Mouse (Mus musculus) fibroblast of lung, adult 2 months (primary cell): ENCODE data around the gene Foxj1.

ENCODE experiments used
- DNase-seq: peaks from one replicate; pipeline ENCODE4 v3.0.0-alpha.2; 2011; ENCODE audit warnings: low read depth

Foxj1 gene

GRCm38 (mm10) chr11:116342069-116342791 lies 7.0 kb upstream of the Foxj1 start:
- no peak for DNase-seq

GRCm38 (mm10) chr11:116337531-116337930 lies 2.3 kb upstream of the Foxj1 start:
- no peak for DNase-seq

DNA sequence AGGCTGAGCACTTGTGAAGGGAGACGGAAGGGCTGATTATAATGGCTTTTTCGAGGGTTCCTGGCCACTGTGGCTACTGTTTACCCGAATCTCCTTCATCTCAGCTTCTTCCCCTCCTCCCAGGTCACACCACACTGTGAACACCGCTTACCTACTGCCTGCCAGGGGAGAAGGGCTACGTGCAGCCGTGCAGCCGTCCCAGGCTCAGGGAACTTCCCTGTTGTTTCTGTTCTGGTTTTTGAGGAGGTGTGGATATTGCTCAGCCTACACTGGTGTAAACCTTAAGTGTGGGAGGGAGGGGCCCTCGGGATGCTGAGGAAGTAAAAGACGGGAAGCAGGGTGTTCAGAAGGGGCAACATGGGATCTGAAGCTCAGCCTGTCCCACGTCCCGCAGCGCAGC lies 1.8 kb upstream of the Foxj1 start:
- DNase-seq = no peak

DNA sequence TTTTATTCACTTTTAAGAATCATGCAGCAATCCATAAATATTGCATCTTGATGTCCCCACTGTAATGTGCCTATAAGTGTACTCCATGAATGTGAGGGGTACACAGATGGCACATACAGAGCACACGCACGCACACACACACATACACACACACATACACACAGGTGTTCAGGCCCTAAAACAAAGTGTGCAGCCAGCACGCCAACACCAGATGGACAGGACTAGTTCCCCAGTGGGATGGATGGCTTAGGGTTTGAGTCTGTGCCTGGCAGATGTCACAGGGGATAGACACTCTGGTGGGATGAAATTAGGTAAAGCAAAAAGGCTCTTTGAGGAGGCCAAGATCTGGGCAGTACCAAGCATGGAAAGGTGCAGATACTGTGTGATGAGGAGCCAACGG lies 1.2 kb upstream of the Foxj1 start:
- no peak for DNase-seq

DNA sequence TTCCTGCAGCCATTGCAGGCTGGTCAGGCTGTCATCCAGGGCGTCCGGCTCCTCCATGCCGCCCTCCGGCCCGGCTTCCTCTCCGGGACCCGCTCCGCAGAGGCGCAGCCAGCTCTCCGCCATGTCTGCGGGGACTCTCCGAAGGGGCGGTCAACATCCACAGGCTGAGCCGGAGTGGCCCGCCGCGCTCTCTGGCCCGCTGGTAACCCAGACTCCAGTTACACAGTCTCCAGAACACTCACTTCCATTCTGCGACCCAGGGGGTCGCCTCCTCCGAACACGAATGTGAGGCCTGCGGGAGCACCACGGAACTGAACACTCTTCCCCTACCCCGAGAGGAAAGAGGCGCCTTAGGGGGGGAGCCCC lies 799 bp downstream of the Foxj1 start:
- no peak for DNase-seq

DNA sequence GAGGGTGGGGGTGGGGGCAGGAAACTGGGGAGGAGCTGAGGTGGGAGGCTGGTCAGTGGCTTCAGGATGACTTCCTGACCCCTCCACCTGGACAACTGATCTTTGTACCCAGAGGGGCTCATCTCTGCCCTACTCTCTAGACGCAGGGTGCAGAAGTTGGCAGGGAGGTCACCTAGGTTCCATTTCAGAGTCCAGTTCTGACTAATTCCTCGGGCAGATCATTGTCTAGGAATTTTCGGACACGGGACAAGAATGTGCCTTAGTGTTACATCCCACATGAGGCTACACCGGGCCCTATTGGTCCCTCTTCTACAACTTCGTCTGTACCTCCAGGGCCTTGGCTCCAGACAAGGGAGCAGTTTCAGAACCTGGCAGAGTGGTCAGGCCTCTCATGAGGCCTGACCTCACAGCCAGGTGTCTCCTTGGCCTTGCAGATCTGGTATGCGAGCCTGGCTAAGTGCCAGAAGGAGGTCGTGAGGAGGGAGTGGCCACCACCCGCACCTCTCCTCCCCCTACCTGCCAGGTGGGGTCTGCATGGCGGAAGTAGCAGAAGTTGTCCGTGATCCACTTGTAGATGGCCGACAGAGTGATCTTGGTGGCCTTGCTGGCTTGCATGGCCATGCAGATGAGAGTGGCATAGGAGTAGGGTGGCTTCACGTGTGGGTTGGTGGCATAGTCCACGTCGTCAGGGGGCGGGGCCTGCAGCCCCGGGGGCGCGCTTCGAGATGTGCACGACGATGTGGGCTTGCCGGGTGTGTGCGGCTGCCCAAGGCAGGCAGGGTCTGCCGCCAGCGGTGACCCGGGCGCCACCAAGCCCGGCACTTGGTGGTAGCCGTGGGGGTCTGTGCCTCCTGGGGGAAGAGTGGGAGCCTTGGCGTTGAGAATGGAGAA lies 1.4 kb downstream of the Foxj1 start:
- DNase-seq = no peak

- DNase-seq = no peak
Observed at GRCm38 (mm10) chr11:116332983-116333270, 2.3 kb downstream of the Foxj1 start.

DNA sequence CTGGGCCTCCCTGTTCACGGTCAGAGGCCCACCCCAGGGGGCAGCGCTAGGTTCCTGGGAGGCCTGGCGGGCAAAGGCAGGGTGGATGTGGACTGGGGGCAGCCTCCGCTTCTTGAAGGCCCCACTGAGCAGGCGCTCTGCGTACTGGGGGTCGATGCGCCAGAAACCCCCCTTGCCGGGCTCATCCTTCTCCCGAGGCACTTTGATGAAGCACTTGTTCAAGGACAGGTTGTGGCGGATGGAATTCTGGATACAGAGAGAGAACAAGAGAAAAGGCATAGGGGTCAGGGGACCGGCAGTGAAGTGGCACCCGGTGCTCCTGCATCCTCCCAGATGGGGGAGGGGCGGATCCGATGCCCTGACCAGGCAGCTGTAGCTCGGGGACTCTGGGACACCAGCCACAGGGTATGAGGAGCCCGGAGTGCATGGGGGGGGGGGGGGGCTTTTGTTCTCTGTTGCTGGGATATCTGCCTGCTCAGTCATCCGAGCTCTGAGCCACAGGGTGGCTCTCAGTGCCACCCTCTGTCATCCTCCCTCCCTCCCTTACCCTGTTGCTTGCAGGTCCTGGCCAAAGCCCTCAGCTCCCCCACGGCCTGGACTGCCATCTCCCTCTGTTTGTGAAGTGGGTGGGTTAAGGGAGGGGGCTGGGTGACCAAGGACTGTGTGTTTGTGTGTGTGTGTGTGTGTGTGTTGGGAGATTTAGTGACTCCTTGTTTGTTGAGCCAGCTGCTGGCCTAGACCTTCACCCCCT lies 2.8 kb downstream of the Foxj1 start:
- no peak for DNase-seq

DNA sequence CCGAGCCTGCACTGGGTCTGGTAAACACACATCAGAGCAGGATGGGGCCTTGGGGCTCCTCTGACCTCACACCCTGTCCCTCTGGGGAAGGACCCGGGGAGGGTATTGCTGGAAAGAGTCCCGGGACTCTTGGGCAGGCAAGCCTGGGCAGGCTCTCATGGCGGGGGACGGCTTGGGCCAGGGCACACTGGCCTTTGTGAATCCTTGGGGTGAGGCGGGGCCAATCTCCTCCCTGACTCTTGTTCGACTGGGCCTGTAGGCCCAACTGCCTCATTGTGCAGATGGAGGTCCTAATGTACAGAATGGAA lies 5.0 kb downstream of the Foxj1 start:
- no peak for DNase-seq

DNA sequence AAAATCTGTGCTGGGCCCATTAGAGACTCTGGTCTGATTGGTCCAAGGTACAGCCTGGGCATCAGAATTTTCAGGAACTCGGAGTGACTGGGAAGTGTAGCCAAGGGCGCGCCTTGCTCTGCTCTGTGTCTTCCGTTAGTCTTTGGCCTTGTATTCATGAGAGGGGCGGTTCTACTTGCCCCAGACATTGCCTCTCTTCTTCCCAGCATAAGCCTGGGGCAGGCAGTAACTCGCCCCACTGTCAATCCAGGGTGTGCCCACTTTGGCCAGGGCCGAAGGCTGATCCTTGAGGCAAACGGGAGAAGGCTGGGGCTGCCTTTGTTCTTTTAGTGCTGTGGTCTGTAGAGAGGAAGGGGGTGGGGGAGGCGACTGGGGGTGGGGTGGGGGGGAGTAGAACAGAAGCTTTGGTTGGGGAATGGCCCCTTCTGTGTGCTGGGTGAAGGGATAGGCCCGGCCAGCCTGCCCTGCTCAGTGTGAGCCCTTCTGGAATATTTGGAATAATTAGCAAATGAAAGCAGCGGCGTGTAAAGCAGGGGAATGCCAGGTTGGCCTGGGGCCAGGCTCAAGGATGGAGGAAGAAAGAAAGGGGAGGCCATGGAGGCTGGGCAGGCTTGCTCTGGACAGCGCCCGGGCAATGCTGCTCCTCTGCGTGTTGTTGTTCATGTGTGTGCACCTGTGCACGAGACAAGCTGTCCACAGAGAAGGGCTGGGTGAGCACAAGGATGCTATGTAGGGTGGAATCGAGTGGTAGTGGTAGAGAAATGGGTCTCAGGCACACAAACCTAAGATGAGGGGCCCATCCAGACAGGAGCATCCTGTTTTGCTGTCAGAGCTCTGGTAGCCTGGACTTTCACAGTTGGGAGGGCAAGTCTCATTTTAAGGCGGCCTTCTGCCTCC lies 5.6 kb downstream of the Foxj1 start:
- no peak for DNase-seq

- no peak for DNase-seq
Observed at GRCm38 (mm10) chr11:116326963-116327603, 8.1 kb downstream of the Foxj1 start.

DNA sequence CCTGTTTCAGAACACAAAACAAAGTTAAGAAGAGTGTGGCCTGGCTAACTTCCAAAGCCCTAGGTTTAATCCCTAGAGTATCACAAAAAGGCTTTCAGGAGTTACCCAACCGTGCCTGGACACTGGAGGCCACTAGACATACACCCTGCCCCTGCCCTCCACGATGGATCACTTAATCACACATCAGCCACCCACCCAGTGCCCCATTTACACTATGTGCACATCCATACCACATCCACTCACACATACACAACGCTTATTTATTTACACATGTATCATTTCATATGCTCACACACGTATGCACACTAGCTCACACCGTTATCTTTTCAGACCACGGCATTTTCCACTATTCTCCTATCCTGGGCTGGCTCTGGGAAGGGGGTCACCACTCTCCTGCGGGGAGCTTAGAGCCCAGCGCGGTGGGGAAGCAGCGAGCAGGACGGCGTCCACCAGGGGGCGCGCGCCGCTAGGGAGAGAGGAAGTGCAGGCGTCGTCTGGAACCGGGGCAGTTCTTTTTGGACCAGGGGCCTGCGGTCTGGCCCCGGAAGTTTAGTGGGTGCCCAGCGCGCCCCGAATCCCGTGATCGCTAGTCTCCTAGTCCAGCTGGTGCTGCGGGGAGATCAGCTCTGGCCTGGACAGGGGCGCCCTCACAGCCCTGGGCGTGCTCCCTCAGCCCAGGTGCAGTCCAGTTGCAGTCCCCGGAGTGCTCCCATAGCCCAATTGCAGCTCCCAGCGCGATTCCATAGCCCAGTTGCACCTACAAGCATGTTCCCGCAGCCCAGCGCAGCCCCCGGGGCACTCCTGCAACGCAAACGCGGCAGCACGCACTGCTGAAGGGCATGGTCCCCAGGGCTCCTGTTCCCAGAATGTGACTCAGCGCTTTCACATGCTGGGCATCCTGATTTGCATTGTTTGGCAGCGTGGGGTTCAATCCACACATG lies 16.2 kb downstream of the Foxj1 start:
- DNase-seq = no peak

GRCm38 (mm10) chr11:116312359-116312758 lies 22.8 kb downstream of the Foxj1 start:
- no peak for DNase-seq

DNA sequence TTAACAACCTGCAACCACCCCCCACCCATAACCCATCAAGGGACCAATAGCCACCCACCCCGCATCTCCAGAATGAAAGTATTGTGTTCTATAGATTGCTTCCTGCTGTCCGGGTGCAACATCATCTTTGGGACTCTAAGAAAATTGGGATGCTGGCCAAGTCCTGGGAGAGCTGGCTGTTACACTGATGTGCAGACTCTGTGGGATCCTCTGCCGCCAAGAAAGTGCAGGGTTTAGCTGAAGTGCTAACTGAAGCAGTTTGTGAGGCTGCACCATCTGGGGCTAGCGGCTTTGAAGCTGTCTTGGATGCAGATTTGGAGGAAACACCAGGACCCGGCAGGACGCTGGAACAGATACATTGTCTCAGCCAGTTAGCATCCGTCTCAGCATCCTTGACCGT lies 24.0 kb downstream of the Foxj1 start:
- DNase-seq = no peak

DNA sequence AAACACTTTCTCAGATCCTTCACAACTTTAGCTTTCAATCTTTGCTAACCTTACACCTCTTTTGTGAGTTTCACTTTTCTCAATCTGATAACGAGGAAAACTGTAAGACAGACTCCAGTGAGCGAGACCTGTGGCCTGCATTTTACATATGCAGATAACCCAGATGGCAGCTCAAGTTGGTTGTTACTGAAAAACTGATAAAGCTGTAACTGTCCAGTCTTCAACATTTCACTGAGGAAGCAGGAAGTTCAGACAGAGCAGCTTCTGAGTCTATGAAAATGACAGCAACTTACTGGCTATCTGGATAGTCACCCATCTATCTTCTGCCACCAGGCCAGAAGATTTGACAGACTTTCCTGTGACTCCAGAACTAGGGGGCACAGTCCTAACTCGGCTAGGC lies 25.6 kb downstream of the Foxj1 start:
- DNase-seq = no peak

DNA sequence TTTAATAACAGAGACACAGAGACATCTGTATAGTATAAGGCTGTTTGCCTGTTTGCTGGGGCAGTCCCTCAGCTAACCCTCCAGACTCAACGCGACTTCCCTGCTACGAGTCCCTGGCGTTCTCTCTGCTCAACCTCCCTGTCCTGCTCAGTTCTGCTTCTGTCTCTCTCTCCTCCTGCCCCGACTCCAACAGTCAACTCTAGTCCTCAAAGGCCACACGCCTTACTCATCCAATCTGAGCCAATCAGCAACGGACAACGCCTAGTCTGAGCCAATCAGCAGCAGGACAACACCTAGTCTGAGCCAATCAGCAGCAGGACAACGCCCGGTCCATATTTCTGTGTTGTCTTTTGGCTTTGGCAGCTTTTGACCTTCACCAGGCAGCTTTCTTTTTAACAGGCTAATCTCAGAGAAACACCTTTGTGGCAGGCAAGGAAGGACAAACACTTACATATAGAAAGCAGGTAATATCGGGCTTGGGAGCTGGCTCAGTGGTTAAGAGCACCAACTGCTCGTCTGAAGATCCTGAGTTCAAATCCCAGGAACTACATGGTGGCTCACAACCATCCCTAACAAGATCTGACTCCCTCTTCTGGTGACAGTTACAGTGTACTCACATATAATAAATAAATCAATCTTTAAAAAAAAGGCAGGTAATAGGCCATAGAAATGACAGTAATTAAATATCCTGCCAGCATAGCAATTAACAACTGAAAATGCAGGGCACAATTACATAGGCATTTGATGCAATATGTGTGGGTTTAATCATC lies 27.3 kb downstream of the Foxj1 start:
- no peak for DNase-seq

- DNase-seq = no peak
Observed at GRCm38 (mm10) chr11:116307019-116307725, 28.0 kb downstream of the Foxj1 start, which contains the start of gene Exoc7. Exoc7 (minus strand) TSS chr11:116307233.

DNA sequence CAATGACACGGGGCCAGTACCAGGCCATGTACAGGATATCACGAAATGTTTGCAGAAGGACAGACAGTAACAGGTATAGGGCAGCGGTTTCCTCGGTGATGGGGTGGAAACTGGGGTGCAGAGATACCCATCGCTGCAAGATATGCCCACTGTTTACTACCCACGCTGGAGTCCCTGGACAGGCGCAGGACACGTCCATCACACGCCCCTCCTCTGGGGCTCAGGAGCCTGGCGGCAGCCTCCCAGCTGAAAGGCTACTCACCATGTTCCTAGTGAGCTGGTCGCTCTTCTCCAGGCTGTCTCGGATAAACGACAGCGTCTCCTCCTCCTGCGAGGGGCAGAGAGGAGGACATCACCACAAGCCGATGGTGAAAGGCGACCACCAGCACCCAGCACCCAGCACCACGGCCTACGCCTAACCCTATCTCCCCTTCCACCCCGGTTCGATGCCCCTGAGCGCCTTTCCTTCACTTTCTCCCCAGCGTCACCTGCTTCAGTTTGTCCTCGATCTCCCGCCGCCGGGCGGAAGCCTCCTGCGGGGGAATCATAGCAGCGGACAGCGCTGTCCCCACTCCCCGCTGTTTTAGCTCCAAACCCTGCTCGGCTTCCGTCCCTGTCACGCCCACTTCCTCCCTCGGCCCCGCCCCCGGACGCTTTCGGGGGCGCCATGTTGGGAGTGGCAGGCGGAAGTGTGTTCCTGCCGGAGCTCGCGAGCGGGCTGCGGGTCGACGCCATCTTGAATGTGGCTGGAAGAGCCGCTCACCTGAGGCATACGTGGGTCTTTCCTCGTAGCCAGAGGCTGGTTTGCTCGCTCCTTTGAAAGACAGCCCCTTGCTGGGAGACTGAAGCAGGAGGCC lies 28.8 kb downstream of the Foxj1 start:
- peak; percentile 81 for DNase-seq
